Comparison of ENCODE assay signal across 8 mouse cellular contexts in the genomic region with DNA sequence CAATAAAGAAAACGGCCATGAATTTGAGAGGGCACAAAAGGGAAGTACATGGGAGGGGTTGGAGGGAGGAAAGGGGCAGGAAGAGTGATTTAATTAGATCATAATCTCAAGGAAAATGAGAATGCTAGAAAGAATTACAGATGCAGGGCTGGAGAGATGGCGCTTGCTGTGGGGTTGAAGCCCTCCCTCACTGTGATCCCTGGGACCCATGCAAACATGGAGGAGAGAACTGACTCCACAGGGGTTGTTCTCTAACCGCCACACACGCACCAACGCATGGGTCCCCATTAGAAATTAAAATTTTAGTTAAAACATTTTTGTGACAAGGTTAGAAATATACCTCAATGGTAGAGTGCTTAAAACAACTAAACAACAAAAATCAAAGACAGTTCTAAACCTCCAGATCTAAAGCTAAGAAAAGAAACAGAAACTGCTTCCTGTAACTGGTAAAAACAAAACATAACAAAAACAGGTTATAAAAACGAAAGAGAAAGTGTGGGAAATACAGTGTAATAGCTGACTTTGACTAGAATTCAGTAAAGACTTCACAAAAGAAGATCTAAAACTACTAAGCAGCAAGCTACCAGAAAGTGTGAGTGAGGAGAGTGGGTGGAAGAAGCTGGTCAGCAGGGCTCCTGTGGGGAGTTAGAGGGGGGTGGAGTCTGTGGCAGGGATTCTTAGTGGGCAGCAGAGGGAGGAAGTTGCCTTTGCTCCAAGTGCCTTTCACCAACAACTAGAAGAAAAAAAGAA. TPM values are rescaled to one million over a fixed set of nuclear protein-coding genes. Genes with fewer than 3 reads are reported as not detected.
DNase-seq lines count a peak whose midpoint lies in the region; TF ChIP-seq lines count a peak whose summit lies in the region.

No protein-coding gene starts in this region.

- intact Hi-C loops in left cerebral cortex, adult 2 months (cut with DNase I), result loop anchor here (5.0 kb wide), 2 partner anchors 64 to 76 kb away; a partner anchor contains a TSS
- intact Hi-C loops in heart, postnatal 36 days (cut with DNase I), result loop anchor here (5.0 kb wide), 1 partner anchor 64 kb away; a partner anchor contains a TSS

- DNase-seq in left cerebral cortex, adult 2 months (ENCODE audit: extremely low spot score in 1 of 2, low spot score in 2 of 2), result no peak
- no peak for DNase-seq in left cerebral cortex, adult 8-10 months (ENCODE audit: low spot score in 2 of 2)
- DNase-seq in adrenal gland, adult 8-10 months, result peak; percentile 6
- DNase-seq in heart, postnatal 36 days, result peak; percentile 26 to 33
- peak; percentile 36 for DNase-seq in lung, postnatal 14 days
- no peak for DNase-seq in frontal cortex, postnatal 36 days (ENCODE audit: low spot score in 2 of 2)
- no peak for DNase-seq in embryo, embryonic 11 days
- no peak for DNase-seq in embryo, embryonic 9.5 days (ENCODE audit: extremely low spot score)

- H3K27ac ChIP-seq in left cerebral cortex, adult 2 months, result peak overlapping the region; percentile 57

- TF ChIP-seq CTCF in left cerebral cortex, adult 2 months (IDR thresholded peaks at IDR 0.05), result no peak

- H3K4me3 ChIP-seq in left cerebral cortex, adult 2 months, result no peak overlapping the region

RNA-seq across cellular contexts. Expression of a gene that starts 3.1 kb away (rescaled TPM):
- 1 to 10 TPM; 1.6 to 2.4 TPM for total RNA-seq in left cerebral cortex, adult 2 months (2021)
- total RNA-seq in left cerebral cortex, adult 8-10 months (2022), result 1 to 10 TPM; 1.5 to 2.2 (median 1.9) TPM
- 1 to 10 TPM; 3.6 to 6.1 (median 5.2) TPM for total RNA-seq in adrenal gland, adult 8-10 months (2022)
- total RNA-seq in heart, postnatal 36 days (2021), result 1 to 10 TPM; 1.4 to 2.6 TPM

Comparison
In these comparisons a context has a peak if more than half of its experiments do, and no peak if none do; other contexts are left out.
1. DNase-seq: peak in adrenal gland, adult 8-10 months (single experiment), heart, postnatal 36 days (2 of 2) and lung, postnatal 14 days (single experiment); none in left cerebral cortex, adult 2 months (0 of 2), left cerebral cortex, adult 8-10 months (0 of 2), frontal cortex, postnatal 36 days (0 of 2), embryo, embryonic 11 days (single experiment) and embryo, embryonic 9.5 days (single experiment).